Mouse (Mus musculus) cerebellum, adult 2 months (tissue): ENCODE results near the gene Shroom1.

Experiments
- CTCF ChIP-seq: fragments of 200-500 bp; IDR thresholded peaks from 2 replicates; pipeline ENCODE4 v1.5.1; 2011; ENCODE audit warnings: low read depth, mild to moderate bottlenecking, control low read depth, low read length, moderate library complexity, borderline replicate concordance; ENCODE audit not compliant: insufficient read depth
- POLR2A ChIP-seq: fragments of 200-500 bp; IDR thresholded peaks from 2 replicates; pipeline ENCODE4 v1.6.1; 2011; ENCODE audit warnings: low read length, control low read depth, borderline replicate concordance; ENCODE audit not compliant: insufficient read depth

DNA sequence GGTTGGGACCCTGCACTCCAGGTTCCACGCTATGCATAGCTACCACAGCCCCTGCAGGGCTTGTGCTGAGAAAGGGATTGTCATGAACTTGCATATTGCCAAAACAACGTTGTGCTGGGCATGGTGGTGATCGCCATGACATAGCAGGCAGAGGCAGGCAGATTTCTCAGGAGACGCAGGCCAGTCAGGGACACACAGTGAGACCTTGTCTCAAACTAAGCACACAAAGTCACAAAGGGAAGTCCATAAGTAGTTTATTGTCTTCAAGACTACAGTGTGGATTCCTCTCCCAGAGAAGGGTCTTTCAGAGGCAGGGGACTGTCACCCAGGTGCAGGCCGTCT, 28.3 kb upstream of the Shroom1 start:
- TF ChIP-seq CTCF (no peak), POLR2A (no peak)
